Mouse (Mus musculus): ENCODE data around the gene Pip5k1b.

- TF ChIP-seq CTCF (IDR thresholded peaks at IDR 0.05; ENCODE audit: control insufficient read depth, insufficient read depth, insufficient read length) (no peak), MYOD1 (IDR thresholded peaks at IDR 0.05; ENCODE audit: control insufficient read depth, insufficient read length, low read depth) (no peak), FOSL1 (IDR thresholded peaks at IDR 0.05; ENCODE audit: insufficient read depth, low read length, poor library complexity, severe bottlenecking) (no peak), MAX (IDR thresholded peaks at IDR 0.05) (no peak), MYOG (IDR thresholded peaks at IDR 0.05; ENCODE audit: control insufficient read depth, extremely low read depth, insufficient read length) (no peak), USF1 (IDR thresholded peaks at IDR 0.05; ENCODE audit: low read depth) (no peak), CEBPB (IDR thresholded peaks at IDR 0.05; ENCODE audit: low read depth) (no peak)
Observed at GRCm38 (mm10) chr19:24393920-24394319, 161.8 kb downstream of the Pip5k1b start.
